Mouse (Mus musculus): ENCODE data around the gene Rbfox3.
A peak's percentile ranks its signal among the peaks of the same experiment; 100 is the strongest.

Rbfox3 gene

GRCm38 (mm10) chr11:118906131-118906823 is 5.1 kb downstream of the Rbfox3 start:
- DNase-seq (ENCODE audit: inconsistent ontology term): peak; percentile 22

- no peak for DNase-seq (ENCODE audit: inconsistent ontology term)
Observed at GRCm38 (mm10) chr11:118905656-118906055, 5.7 kb downstream of the Rbfox3 start.

DNA sequence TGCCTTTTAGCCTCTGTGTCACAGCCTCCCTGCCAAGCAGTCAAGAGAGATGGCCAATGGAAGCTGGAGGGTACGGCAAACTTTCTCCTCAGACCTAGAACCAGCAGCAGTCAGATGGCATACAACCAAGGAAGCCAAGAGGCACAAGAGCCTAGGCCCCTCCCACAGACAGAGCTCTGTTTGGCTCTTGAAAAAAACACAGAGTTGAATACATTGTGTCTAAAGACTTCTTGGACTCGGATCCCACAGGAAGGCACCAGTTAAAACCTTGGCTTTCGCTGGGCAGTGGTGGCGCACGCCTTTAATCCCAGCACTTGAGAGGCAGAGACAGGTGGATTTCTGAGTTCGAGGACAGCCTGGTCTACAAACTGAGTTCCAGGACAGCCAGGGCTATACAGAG is 7.1 kb downstream of the Rbfox3 start:
- no peak for DNase-seq (ENCODE audit: inconsistent ontology term)

DNA sequence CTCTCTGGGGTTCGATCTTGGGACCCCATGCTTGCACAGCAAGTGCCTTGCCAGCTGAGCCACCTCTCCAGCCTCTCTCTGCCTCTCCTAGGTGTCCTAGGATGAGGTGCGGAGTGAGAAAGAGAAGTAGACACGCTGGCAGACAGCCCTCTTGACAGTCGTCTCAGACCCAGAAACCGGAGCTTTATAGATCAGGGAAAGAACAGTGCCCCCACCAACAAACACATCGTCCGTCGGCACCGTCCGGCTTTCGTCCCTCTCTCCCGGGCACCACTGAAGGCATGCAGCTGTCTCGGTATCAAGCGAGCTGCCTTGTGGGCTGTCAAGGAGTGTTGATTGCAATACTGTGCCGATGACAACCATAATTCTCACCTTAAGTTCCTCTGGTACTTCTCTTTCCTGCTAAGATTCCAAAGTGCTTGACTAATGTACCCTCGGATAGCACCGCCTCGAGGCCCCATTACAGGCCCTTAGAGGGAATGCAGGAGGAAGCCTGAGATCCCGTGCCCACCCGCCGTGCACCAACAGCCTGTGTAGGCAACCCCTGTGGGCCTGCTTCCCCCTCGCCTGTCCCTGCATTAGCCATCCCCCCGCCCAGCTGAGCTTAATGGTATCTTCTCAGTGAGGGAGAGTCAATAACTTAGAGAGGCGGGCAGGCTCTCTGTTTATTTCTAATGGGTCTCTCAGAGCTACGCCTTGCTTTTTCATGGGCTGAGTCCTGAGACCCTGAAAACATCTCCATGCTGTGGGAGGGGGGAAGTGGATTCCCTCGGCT is 11.4 kb downstream of the Rbfox3 start:
- DNase-seq (ENCODE audit: inconsistent ontology term): no peak

GRCm38 (mm10) chr11:118898643-118899042 is 12.8 kb downstream of the Rbfox3 start:
- no peak for DNase-seq (ENCODE audit: inconsistent ontology term)

- no peak for DNase-seq (ENCODE audit: inconsistent ontology term)
Observed at GRCm38 (mm10) chr11:118898156-118898555, 13.2 kb downstream of the Rbfox3 start.

GRCm38 (mm10) chr11:118897114-118897841 is 14.1 kb downstream of the Rbfox3 start:
- DNase-seq (ENCODE audit: inconsistent ontology term): no peak

- no peak for DNase-seq (ENCODE audit: inconsistent ontology term)
Observed at GRCm38 (mm10) chr11:118896032-118896675, 15.2 kb downstream of the Rbfox3 start.

DNA sequence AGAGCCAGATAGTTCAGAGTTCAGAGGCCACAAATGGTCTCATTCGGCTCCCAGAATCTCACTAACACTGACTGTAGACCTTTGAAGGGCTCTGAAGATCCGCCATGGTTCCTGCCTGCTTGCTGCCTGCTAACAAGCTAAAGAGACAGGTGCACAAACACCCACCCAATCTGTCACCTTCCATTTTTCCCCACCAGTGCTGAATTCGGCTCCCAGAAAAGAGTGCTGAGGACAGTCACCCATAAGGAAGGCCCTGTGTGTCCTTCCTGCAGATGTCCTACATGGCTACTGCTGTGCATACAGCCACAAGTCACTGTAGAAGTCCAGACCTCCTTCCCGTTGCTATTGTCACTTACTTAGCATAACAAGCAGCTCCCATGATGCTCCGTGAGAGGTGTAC is 16.6 kb downstream of the Rbfox3 start:
- DNase-seq (ENCODE audit: inconsistent ontology term): no peak

GRCm38 (mm10) chr11:118894196-118894595 is 17.2 kb downstream of the Rbfox3 start:
- DNase-seq (ENCODE audit: inconsistent ontology term): no peak

DNA sequence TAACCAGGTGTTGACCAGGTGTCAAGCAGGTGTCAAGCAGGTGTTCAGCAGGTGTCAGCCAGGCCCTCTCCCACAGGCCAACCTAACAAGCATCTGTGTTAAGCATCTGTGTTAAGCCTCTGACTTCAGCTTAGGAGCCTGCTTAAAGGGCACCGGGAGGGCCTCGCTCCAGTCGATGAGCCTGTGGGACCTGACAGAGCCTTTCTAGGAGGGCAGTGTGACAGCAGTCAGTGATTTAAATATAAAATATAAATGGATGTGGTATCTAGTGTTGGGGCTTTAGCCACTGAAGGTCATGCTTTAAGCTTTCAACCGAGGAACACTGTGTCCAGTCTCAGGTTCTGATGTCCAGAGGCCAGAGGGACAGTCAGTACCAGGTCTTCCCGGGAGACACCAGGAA is 18.5 kb downstream of the Rbfox3 start:
- DNase-seq (ENCODE audit: inconsistent ontology term): no peak

DNA sequence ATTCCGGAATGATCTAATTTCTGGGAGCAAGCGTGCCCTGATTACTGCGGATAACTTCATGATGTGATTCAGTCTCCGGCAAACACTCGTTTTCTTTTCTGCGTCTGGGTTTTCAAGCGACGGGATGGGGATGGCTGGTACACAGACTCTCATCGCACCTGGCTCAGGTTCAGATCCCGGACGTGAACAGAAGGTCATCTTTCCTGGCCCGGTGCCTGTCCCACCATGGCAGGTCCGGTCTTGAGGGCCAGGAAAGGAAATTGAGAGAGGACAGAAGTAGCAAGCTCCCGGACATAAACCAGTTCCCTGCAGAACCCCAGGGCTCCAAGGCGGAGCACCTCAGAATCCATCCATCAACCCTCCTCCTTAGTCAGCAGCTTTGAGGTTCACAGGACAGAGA is 19.9 kb downstream of the Rbfox3 start:
- DNase-seq (ENCODE audit: inconsistent ontology term): no peak

DNA sequence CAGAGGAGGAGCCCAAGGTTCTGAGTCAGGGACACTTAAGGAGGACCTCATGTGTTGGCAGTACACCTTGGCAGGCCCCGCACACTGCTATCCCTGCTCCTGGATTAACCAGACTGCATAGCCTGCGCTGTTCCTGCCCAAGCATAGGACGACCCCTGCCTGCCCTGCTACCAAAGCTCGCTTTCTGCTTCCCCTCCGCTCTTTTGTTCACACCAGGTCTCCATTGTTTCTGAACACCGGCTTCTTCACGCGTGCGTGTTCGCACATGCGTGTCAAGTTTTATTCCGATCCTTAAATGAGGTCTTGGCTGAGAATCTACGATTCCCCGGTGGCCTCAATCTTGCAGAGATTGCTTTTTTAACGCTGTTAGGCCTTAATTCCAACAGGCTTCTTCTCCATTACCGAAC is 20.4 kb downstream of the Rbfox3 start:
- DNase-seq (ENCODE audit: inconsistent ontology term): no peak

GRCm38 (mm10) chr11:118890474-118890873 is 20.9 kb downstream of the Rbfox3 start:
- DNase-seq (ENCODE audit: inconsistent ontology term): no peak

DNA sequence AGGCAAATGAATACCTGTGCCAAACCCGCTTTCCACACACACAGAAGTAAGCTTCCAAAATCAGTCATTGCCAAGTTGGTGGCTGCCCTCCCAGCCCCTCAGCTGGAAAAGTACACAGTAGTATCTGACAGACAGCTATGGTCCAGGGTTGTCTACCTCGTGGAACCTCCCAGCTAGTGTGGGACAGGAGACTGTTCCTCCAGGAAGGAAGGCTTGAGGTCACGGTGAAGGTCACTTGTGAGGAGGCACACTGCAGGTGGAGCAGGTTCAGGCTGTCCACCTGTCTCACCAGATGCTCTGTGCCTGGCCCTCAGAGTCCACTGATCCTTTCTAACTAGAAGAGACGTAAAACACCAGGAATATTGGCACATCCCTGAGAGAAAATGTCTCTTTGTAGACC is 21.9 kb downstream of the Rbfox3 start:
- DNase-seq (ENCODE audit: inconsistent ontology term): no peak

DNA sequence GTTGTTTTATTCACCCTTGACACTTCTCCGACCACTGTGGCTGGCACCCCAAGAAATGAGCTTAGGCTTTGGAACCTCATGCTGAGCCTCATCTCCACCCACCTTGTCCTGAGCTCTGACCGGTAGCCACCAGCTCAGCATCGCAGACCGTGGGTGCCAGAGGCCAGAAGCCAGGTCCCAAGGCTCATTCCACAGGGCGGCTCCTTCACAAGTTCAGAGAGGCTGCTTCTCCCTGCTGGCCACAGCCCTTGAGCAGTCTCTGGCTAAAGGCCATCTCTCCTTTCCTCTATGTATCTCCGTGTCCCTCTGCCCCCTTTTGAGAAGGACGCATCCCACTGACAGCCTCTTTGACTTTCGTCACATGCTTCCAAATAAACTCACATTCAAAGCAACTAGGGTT is 23.0 kb downstream of the Rbfox3 start:
- DNase-seq (ENCODE audit: inconsistent ontology term): no peak

DNA sequence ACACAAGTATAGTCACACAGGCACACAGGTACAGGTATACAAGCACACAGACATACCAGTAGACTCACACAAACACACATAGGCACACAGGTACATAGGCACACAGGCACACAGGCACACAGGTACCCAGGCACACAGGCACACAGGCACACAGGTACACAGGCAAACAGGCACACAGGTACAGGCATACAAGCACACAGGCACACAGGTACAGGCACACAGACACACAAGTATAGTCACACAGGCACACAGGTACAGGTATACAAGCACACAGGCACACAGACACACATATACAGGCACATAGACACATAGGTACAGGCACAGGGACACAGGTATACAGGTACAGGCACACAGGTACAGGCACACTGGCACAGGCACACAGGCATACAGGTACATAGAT is 24.2 kb downstream of the Rbfox3 start:
- no peak for DNase-seq (ENCODE audit: inconsistent ontology term)

DNA sequence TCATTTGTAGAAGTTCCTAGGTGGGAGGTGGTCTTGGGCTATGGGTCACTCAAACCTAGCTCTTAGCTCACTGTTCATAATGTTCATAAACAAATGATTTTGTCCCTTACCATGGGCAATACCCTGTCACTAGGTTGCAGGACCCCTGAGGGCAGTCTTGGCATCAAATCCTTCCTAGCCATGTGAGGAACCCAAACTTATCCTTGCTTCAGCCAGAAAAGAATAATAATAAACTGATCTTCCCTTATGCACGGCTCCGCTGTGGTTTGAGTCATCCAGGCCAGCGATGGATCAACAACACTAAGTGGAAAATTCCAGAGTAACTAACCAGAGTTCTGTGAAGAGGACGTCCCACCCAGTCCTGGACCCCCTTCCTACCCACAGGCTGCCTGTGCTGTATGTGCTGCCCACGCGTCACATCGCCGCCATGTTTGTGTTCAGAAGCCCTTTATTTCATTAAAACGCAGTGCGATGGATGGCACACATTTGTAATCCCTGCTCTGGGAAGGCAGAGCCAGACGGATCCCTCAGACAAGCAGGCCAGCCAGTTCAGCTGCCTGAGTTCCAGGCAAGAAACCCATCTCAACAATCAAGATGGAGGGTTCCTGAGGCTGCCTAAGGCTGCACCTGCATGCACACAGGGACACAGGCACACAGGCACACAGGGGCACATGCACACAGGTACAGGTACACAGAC is 25.0 kb downstream of the Rbfox3 start:
- no peak for DNase-seq (ENCODE audit: inconsistent ontology term)

DNA sequence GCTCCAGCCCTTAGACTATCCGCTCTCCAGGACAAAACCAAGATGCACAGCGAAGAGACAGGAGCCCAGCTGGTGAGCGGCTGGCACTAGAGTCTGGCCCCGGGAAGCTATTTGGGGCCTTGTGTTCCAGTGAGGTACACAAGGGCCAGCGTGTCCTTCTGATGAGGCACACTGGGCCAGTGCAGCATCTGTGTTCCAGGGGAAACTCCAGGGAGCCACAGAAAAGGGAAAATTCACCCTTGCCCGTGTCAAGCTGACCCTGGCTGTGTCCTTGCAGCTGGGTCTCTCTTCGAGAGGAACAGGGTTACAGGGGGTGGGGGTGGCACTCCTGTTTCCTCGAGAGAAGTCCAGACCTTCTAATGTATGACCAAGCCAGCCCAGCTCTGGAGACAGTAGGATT is 25.8 kb downstream of the Rbfox3 start:
- DNase-seq (ENCODE audit: inconsistent ontology term): no peak

- DNase-seq (ENCODE audit: inconsistent ontology term): no peak
Observed at GRCm38 (mm10) chr11:118885135-118885534, 26.3 kb downstream of the Rbfox3 start.

DNA sequence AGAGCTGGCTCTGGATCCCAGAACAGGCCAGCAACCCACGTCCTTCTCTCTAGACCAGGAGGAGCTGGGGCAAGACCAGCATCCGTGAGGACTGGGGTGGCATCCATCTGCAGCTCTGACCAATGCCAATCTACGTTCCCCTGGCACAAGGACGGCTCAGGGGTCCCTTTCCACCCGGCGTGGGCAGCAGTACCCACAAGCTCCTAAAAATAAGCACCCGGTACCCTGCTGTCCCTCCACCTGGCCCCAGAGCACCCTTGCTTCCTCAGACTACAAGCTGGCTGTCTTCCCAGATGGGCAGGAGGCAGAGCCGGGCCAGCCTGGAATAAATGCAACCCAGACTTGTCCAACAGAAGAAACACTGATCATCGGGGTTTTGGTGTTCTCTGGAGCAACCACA is 28.3 kb downstream of the Rbfox3 start:
- DNase-seq (ENCODE audit: inconsistent ontology term): no peak
